9 mouse cellular contexts compared by ENCODE assay signal in the genomic region with DNA sequence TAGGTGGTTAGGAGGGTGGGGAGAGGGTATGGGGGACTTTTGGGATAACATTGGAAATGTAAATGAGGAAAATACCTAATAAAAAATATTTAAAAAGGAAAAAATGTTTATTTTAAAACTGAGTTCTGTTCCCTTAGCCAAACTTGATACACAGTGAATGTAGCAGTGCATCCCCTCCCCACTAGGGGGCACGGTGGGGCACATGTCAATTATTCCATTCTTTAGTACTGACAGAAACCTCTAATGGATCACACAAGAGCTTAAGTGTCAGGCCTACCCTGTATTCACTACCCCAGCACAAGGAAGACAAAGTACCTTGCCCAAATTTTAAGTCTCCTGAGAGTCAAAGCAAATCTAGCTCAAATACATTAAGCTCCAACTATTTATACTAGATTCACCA. TPM values are rescaled to one million over a fixed set of nuclear protein-coding genes. Genes with fewer than 3 reads are reported as not detected.
DNase-seq lines count a peak whose midpoint lies in the region; ATAC-seq and TF ChIP-seq lines count a peak whose summit lies in the region.
"Had no signal": no experiment of that assay in that cellular context is flagged by ENCODE, and none has a peak within 500 bp of the region (broad histone marks: within the 10 kb centered on the region; RNA-seq: fewer than 3 reads in every experiment).

No protein-coding gene starts in this region.

- no peak for TF ChIP-seq POLR2A in spleen, adult 2 months (IDR thresholded peaks at IDR 0.05; ENCODE audit: low read depth, low read length)

- H3K9me3 ChIP-seq in forebrain, embryonic 11.5 days (ENCODE audit: control insufficient read depth, low read length): no peaks in the 10 kb centered on the region
- no peaks in the 10 kb centered on the region for H3K9me3 ChIP-seq in forebrain, embryonic 12.5 days
- H3K9me3 ChIP-seq in liver, postnatal 0 days (ENCODE audit: low read length): no peaks in the 10 kb centered on the region

- DNase-seq in forebrain, embryonic 11.5 days (ENCODE audit: low spot score): peak; percentile 62
- no peak for DNase-seq in spleen, adult 2 months (ENCODE audit: low read depth in 1 of 2, low spot score in 2 of 2)
- DNase-seq in spleen, adult 12 weeks (ENCODE audit: low spot score): no peak
- peak; percentile 52 to 68 for DNase-seq in cerebellum, postnatal 14 days
- peak; percentile 19 to 74 for DNase-seq in kidney, adult 8-10 months
- DNase-seq in liver, postnatal 0 days: peak; percentile 68
- peak; percentile 15 for DNase-seq in thymus, postnatal 0 days (ENCODE audit: low spot score)

- no peak overlapping the region for H3K4me2 ChIP-seq in forebrain, embryonic 11.5 days (ENCODE audit: low read depth, low read length, severe bottlenecking)
- H3K4me2 ChIP-seq in forebrain, embryonic 12.5 days: no peak overlapping the region
- no peak overlapping the region for H3K4me2 ChIP-seq in liver, postnatal 0 days (ENCODE audit: low read depth, low read length)

- H3K27me3 ChIP-seq in forebrain, embryonic 11.5 days (ENCODE audit: control insufficient read depth, insufficient read depth, low read length): no peaks in the 10 kb centered on the region
- H3K27me3 ChIP-seq in forebrain, embryonic 12.5 days: no peaks in the 10 kb centered on the region
- no peaks in the 10 kb centered on the region for H3K27me3 ChIP-seq in spleen, adult 2 months (ENCODE audit: control insufficient read depth, insufficient read depth, low read length)
- H3K27me3 ChIP-seq in liver, postnatal 0 days (ENCODE audit: insufficient read depth, low read length): no peaks in the 10 kb centered on the region

- H3K4me1 ChIP-seq in forebrain, embryonic 11.5 days (replicated peaks; ENCODE audit: control insufficient read depth, insufficient read depth, low read length): no peaks in the 10 kb centered on the region
- no peaks in the 10 kb centered on the region for H3K4me1 ChIP-seq in forebrain, embryonic 12.5 days
- H3K4me1 ChIP-seq in spleen, adult 2 months (ENCODE audit: control insufficient read depth, insufficient read depth, insufficient read length): no peaks in the 10 kb centered on the region
- H3K4me1 ChIP-seq in liver, postnatal 0 days (ENCODE audit: insufficient read depth): no peaks in the 10 kb centered on the region

- H3K9ac ChIP-seq in forebrain, embryonic 11.5 days (ENCODE audit: low read length): no peak overlapping the region
- no peak overlapping the region for H3K9ac ChIP-seq in forebrain, embryonic 12.5 days
- no peak overlapping the region for H3K9ac ChIP-seq in liver, postnatal 0 days (replicated peaks)

- 8% methylated on average over 1 of the region's 1 CpGs for WGBS in forebrain, embryonic 11.5 days
- WGBS in forebrain, embryonic 12.5 days: 7% methylated on average over 1 of the region's 1 CpGs
- WGBS in spleen, adult 2 months: 5% methylated on average over 1 of the region's 1 CpGs
- 0% methylated on average over 1 of the region's 1 CpGs for WGBS in liver, postnatal 0 days (ENCODE audit: insufficient replicate concordance)

- no peaks in the 10 kb centered on the region for H3K36me3 ChIP-seq in forebrain, embryonic 11.5 days (ENCODE audit: control insufficient read depth, insufficient read depth, low read length)
- H3K36me3 ChIP-seq in forebrain, embryonic 12.5 days (replicated peaks): no peaks in the 10 kb centered on the region
- no peaks in the 10 kb centered on the region for H3K36me3 ChIP-seq in spleen, adult 2 months (ENCODE audit: control insufficient read depth, insufficient read depth, low read length)
- no peaks in the 10 kb centered on the region for H3K36me3 ChIP-seq in liver, postnatal 0 days (replicated peaks; ENCODE audit: insufficient read depth, low read length)

- TF ChIP-seq CTCF in spleen, adult 2 months (IDR thresholded peaks at IDR 0.05; ENCODE audit: extremely low read depth, insufficient read depth, insufficient read length, insufficient replicate concordance): peak; percentile 20; the same call in 1 of the 2 replicates
- peak; percentile 75 for TF ChIP-seq CTCF in liver, postnatal 0 days (IDR thresholded peaks at IDR 0.05; ENCODE audit: low read depth)

- H3K27ac ChIP-seq in forebrain, embryonic 11.5 days (ENCODE audit: low read depth, low read length): no peak overlapping the region
- no peak overlapping the region for H3K27ac ChIP-seq in forebrain, embryonic 12.5 days
- H3K27ac ChIP-seq in spleen, adult 2 months (ENCODE audit: insufficient read depth, low read length): no peak overlapping the region
- H3K27ac ChIP-seq in liver, postnatal 0 days (ENCODE audit: low read depth): no peak overlapping the region

- no peak for ATAC-seq in forebrain, embryonic 11.5 days (replicated peaks; ENCODE audit: low FRiP score)
- ATAC-seq in forebrain, embryonic 12.5 days (ENCODE audit: low FRiP score): no peak
- ATAC-seq in liver, postnatal 0 days: no peak

- no peak for TF ChIP-seq EP300 in liver, postnatal 0 days (IDR thresholded peaks at IDR 0.05; ENCODE audit: low read depth)

- H3K4me3 ChIP-seq in forebrain, embryonic 11.5 days (ENCODE audit: low read depth, low read length): no peak overlapping the region
- H3K4me3 ChIP-seq in forebrain, embryonic 12.5 days (replicated peaks): no peak overlapping the region
- no peak overlapping the region for H3K4me3 ChIP-seq in spleen, adult 2 months (ENCODE audit: extremely low read depth, insufficient read depth, insufficient read length)
- H3K4me3 ChIP-seq in liver, postnatal 0 days (ENCODE audit: low read depth, low read length): no peak overlapping the region

RNA-seq across cellular contexts. Expression of gene Fbxw18, which starts 17.2 kb away (rescaled TPM):
- not detected in 2 replicates for polyA plus RNA-seq in forebrain, embryonic 11.5 days (2014; fragmentation: Nextera tagmentation; extraction: Ambion mirVana)
- polyA plus RNA-seq in forebrain, embryonic 12.5 days (2016; fragmentation: Nextera tagmentation; extraction: Ambion mirVana): not detected in 2 replicates
- polyA plus RNA-seq in spleen, adult 2 months (2012; rRNA removed): not detected in 2 replicates
- polyA plus RNA-seq in liver, postnatal 0 days (2015; fragmentation: Nextera tagmentation; extraction: Ambion mirVana): not detected in 2 replicates
- not detected in 2 replicates for polyA plus RNA-seq in thymus, postnatal 0 days (2015; fragmentation: Nextera tagmentation; extraction: Ambion mirVana)
- polyA plus RNA-seq: heart, embryonic 14.5 days had no signal

RNA-seq across cellular contexts. Expression of gene Fbxw25, which starts 20.8 kb away (rescaled TPM):
- not detected in 2 replicates for polyA plus RNA-seq in forebrain, embryonic 11.5 days (2014; fragmentation: Nextera tagmentation; extraction: Ambion mirVana)
- polyA plus RNA-seq in forebrain, embryonic 12.5 days (2016; fragmentation: Nextera tagmentation; extraction: Ambion mirVana): not detected in 2 replicates
- polyA plus RNA-seq in spleen, adult 2 months (2012; rRNA removed): not detected in 2 replicates
- polyA plus RNA-seq in liver, postnatal 0 days (2015; fragmentation: Nextera tagmentation; extraction: Ambion mirVana): not detected in 2 replicates
- not detected in 2 replicates for polyA plus RNA-seq in thymus, postnatal 0 days (2015; fragmentation: Nextera tagmentation; extraction: Ambion mirVana)
- polyA plus RNA-seq: heart, embryonic 14.5 days had no signal

RNA-seq across cellular contexts. Expression of gene Fbxw24, which starts 59.4 kb away (rescaled TPM):
- not detected in 2 replicates for polyA plus RNA-seq in forebrain, embryonic 11.5 days (2014; fragmentation: Nextera tagmentation; extraction: Ambion mirVana)
- polyA plus RNA-seq in forebrain, embryonic 12.5 days (2016; fragmentation: Nextera tagmentation; extraction: Ambion mirVana): not detected in 2 replicates
- not detected in 2 replicates for polyA plus RNA-seq in spleen, adult 2 months (2012; rRNA removed)
- not detected in 2 replicates for polyA plus RNA-seq in liver, postnatal 0 days (2015; fragmentation: Nextera tagmentation; extraction: Ambion mirVana)
- 0.08 TPM in 1 of 2 replicates, not detected in the other for polyA plus RNA-seq in thymus, postnatal 0 days (2015; fragmentation: Nextera tagmentation; extraction: Ambion mirVana)
- polyA plus RNA-seq: heart, embryonic 14.5 days had no signal

Comparison
In these comparisons a context has a peak if more than half of its experiments do, and no peak if none do; other contexts are left out.
1. DNase-seq: peak in forebrain, embryonic 11.5 days (single experiment), cerebellum, postnatal 14 days (2 of 2), kidney, adult 8-10 months (2 of 2), liver, postnatal 0 days (single experiment) and thymus, postnatal 0 days (single experiment); none in spleen, adult 2 months (0 of 2) and spleen, adult 12 weeks (single experiment).